Mouse (Mus musculus): ENCODE results near the gene Npb. TPM values are rescaled to one million over a fixed set of nuclear protein-coding genes. Genes with fewer than 3 reads are reported as not detected.

Npb gene
- polyA plus RNA-seq, 1 experiment = 24.6 TPM

DNA sequence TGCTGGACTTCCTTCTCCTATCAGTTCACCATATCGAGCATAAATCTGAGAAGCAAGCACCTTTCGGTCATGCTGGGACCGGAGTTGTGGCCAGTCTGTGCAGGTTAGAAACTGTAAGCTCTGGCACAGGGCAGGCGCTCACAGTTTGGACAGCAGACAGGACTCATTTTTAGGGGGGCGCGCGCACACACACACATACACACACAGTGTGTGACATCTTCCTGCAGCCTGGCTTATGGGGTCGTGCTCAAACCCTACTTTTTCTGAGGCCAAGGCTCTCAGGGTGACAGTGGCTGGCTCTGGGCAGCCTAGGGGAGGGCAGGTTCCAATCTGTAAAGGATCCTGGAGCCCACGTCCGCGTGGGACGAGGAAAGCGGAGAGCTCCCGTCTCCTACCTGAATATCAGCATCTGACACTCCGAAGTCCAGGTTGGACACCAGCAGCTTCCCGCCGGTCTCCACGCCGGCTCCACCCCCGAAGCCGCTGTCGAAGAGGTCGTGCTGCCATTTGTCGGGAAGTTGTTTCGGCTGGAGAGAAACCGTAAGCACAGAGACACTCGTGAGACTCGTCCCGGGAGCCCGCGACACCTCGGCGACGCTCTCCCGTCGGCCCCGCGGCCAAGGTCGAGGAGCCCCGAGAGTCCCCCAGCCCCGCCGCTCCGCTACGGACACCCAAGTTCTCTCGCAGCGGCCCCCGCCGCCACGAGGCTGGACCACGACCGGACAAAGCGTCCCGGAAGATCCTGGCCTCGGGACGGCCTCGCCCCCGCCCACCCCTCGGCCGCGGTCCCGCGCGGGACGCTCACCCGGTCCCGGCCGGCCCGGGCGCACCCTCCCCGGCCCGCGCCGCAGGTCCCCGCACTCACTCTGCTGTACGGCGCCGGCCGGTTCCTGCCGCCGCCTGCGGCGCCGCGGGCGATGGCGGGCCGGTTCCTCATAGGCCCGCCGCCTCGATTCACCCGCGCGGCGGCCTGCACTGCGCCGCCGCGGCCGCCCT lies 10.7 kb upstream of the Npb start:
- peak overlapping the region; percentile 75 for H3K27ac ChIP-seq (ENCODE audit: control insufficient read depth, insufficient read depth, low read depth, low read length)
- peaks cover 2% of the 10 kb centered on the region; the same call in 1 of the 2 replicates for H3K36me3 ChIP-seq (ENCODE audit: control insufficient read depth, insufficient read depth, low read length)
- no peak for TF ChIP-seq CTCF (IDR thresholded peaks at IDR 0.05; ENCODE audit: control insufficient read depth, insufficient read depth, insufficient replicate concordance, low read depth, low read length)
- TF ChIP-seq POLR2A (IDR thresholded peaks at IDR 0.05; ENCODE audit: control insufficient read depth, low read depth, low read length) = no peak

GRCm38 (mm10) chr11:120598283-120598989 lies 9.8 kb upstream of the Npb start, which contains the start of the genes Alyref and Anapc11:
Alyref (minus strand) TSS chr11:120598365.
Anapc11 (plus strand) TSS chr11:120598421.
- TF ChIP-seq CTCF (IDR thresholded peaks at IDR 0.05; ENCODE audit: control insufficient read depth, insufficient read depth, insufficient replicate concordance, low read depth, low read length) (no peak), POLR2A (IDR thresholded peaks at IDR 0.05; ENCODE audit: control insufficient read depth, low read depth, low read length) (peak; percentile 72)
- peaks cover 4% of the 10 kb centered on the region; the same call in 1 of the 2 replicates for H3K36me3 ChIP-seq (ENCODE audit: control insufficient read depth, insufficient read depth, low read length)
- H3K4me1 ChIP-seq (ENCODE audit: control insufficient read depth, insufficient read depth, low read length) = peaks cover 12% of the 10 kb centered on the region
- H3K27me3 ChIP-seq (ENCODE audit: control insufficient read depth, insufficient read depth, low read length) = no peaks in the 10 kb centered on the region
- peak within 1 kb of the TSS; percentile 89 for H3K27ac ChIP-seq (ENCODE audit: control insufficient read depth, insufficient read depth, low read depth, low read length)
- H3K4me3 ChIP-seq (ENCODE audit: control insufficient read depth, low read depth, low read length) = peak within 1 kb of the TSS; percentile 93

More for the DNA sequence above, 10.7 kb upstream of the Npb start:
- H3K4me1 ChIP-seq (ENCODE audit: control insufficient read depth, insufficient read depth, low read length) = peaks cover 12% of the 10 kb centered on the region
- H3K4me3 ChIP-seq (ENCODE audit: control insufficient read depth, low read depth, low read length) = peak overlapping the region; percentile 93
- no peaks in the 10 kb centered on the region for H3K27me3 ChIP-seq (ENCODE audit: control insufficient read depth, insufficient read depth, low read length)

DNA sequence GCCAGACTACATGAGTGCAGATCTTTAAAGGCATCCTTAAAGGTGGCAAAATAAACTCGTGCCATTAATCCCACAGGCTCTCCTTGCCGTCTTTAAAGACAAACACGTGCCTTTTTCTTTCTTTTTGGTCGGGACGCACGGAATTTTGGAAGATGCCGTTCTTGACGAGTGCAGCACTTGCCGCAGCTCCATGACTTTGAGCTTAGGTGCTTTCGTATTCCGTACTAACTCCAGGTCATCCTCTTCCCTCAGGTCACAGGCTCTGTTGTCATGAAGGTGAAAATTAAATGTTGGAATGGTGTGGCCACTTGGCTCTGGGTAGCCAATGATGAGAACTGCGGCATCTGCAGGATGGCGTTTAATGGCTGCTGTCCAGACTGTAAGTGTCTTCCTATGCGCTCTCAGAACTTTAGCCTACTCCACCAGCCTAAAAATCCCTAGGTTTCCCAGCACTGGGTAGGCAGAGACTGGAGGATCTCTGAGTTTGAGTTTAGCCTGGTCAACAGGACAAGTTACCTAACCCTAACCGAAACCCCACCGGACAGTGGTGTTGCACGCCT lies 9.2 kb upstream of the Npb start:
- H3K4me3 ChIP-seq (ENCODE audit: control insufficient read depth, low read depth, low read length) = peak overlapping the region; percentile 93
- no peak for TF ChIP-seq CTCF (IDR thresholded peaks at IDR 0.05; ENCODE audit: control insufficient read depth, insufficient read depth, insufficient replicate concordance, low read depth, low read length)
- TF ChIP-seq POLR2A (IDR thresholded peaks at IDR 0.05; ENCODE audit: control insufficient read depth, low read depth, low read length) = no peak
- peaks cover 4% of the 10 kb centered on the region; the same call in 1 of the 2 replicates for H3K36me3 ChIP-seq (ENCODE audit: control insufficient read depth, insufficient read depth, low read length)
- no peaks in the 10 kb centered on the region for H3K27me3 ChIP-seq (ENCODE audit: control insufficient read depth, insufficient read depth, low read length)
- H3K4me1 ChIP-seq (ENCODE audit: control insufficient read depth, insufficient read depth, low read length) = peaks cover 12% of the 10 kb centered on the region
- H3K27ac ChIP-seq (ENCODE audit: control insufficient read depth, insufficient read depth, low read depth, low read length) = peak overlapping the region; percentile 89; the same call in 1 of the 2 replicates

GRCm38 (mm10) chr11:120600716-120601115 lies 7.6 kb upstream of the Npb start:
- Histone ChIP-seq H3K4me3 (ENCODE audit: control insufficient read depth, low read depth, low read length) (no peak overlapping the region), H3K36me3 (ENCODE audit: control insufficient read depth, insufficient read depth, low read length) (peaks cover 4% of the 10 kb centered on the region; the same call in 1 of the 2 replicates), H3K4me1 (ENCODE audit: control insufficient read depth, insufficient read depth, low read length) (peaks cover 12% of the 10 kb centered on the region), H3K27ac (ENCODE audit: control insufficient read depth, insufficient read depth, low read depth, low read length) (no peak overlapping the region), H3K27me3 (ENCODE audit: control insufficient read depth, insufficient read depth, low read length) (no peaks in the 10 kb centered on the region)
- TF ChIP-seq POLR2A (IDR thresholded peaks at IDR 0.05; ENCODE audit: control insufficient read depth, low read depth, low read length) (no peak), CTCF (IDR thresholded peaks at IDR 0.05; ENCODE audit: control insufficient read depth, insufficient read depth, insufficient replicate concordance, low read depth, low read length) (no peak)

DNA sequence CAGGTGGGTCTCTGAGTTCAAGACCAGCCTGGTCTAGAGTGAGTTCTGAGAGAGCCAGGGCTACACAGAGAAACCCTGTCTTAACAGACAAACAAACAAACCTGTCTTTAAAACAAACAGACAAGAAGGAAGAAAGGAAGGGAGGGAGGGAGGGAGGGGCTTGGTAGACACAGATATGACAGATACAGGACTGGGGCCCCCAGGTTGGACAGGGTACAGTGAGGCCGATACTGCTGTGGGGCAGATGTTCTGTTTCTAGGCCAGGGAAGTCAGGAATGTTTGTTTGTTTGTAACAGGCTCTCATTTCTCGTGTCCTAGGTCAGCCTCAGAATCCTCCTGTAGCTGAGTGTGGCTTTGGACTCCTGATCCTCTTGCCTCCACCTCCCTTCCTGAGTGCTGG lies 4.7 kb upstream of the Npb start:
- Histone ChIP-seq H3K4me1 (ENCODE audit: control insufficient read depth, insufficient read depth, low read length) (peaks cover 11% of the 10 kb centered on the region), H3K27ac (ENCODE audit: control insufficient read depth, insufficient read depth, low read depth, low read length) (no peak overlapping the region), H3K4me3 (ENCODE audit: control insufficient read depth, low read depth, low read length) (no peak overlapping the region), H3K27me3 (ENCODE audit: control insufficient read depth, insufficient read depth, low read length) (no peaks in the 10 kb centered on the region), H3K36me3 (ENCODE audit: control insufficient read depth, insufficient read depth, low read length) (peaks cover 2% of the 10 kb centered on the region; the same call in 1 of the 2 replicates)
- TF ChIP-seq CTCF (IDR thresholded peaks at IDR 0.05; ENCODE audit: control insufficient read depth, insufficient read depth, insufficient replicate concordance, low read depth, low read length) (no peak), POLR2A (IDR thresholded peaks at IDR 0.05; ENCODE audit: control insufficient read depth, low read depth, low read length) (no peak)

DNA sequence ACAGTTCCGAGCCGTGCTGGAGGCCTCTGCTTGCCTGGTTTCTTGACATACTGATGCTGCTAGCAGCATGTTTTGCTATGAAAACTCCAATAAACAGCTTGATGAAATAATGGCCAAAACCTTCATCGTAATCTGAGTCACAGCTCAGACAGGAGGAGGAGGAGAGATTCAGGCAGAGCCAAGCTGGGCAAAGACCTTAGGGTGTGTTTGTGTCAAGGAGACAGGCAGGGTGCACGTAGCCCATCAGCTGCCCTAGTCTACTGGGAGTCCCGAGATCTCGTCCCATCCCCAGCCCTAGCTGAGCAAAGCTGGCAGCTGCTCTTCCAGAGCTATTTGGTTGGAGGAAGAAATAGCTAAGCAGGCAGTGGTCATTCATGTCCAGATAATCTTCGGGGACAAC lies 2.6 kb upstream of the Npb start:
- TF ChIP-seq POLR2A (IDR thresholded peaks at IDR 0.05; ENCODE audit: control insufficient read depth, low read depth, low read length) (no peak), CTCF (IDR thresholded peaks at IDR 0.05; ENCODE audit: control insufficient read depth, insufficient read depth, insufficient replicate concordance, low read depth, low read length) (no peak)
- peaks cover 2% of the 10 kb centered on the region; the same call in 1 of the 2 replicates for H3K36me3 ChIP-seq (ENCODE audit: control insufficient read depth, insufficient read depth, low read length)
- no peaks in the 10 kb centered on the region for H3K27me3 ChIP-seq (ENCODE audit: control insufficient read depth, insufficient read depth, low read length)
- H3K4me3 ChIP-seq (ENCODE audit: control insufficient read depth, low read depth, low read length) = no peak overlapping the region
- H3K27ac ChIP-seq (ENCODE audit: control insufficient read depth, insufficient read depth, low read depth, low read length) = no peak overlapping the region
- H3K4me1 ChIP-seq (ENCODE audit: control insufficient read depth, insufficient read depth, low read length) = peaks cover 14% of the 10 kb centered on the region

Measured in testis, adult 2 months (tissue).